In genomic region chr16:4663806-4664205, GRCm38 (mm10) we compare ENCODE assay signal across 24 mouse cellular contexts. TPM values are rescaled to one million over a fixed set of nuclear protein-coding genes. Genes with fewer than 3 reads are reported as not detected.
A peak's percentile ranks its signal among the peaks of the same experiment; 100 is the strongest.
DNase-seq lines count a peak whose midpoint lies in the region; ATAC-seq lines count a peak whose summit lies in the region.
"Had no signal": no experiment of that assay in that cellular context is flagged by ENCODE, and none has a peak within 500 bp of the region (broad histone marks: within the 10 kb centered on the region; RNA-seq: fewer than 3 reads in every experiment).

No protein-coding gene starts in this region.

- no peaks in the 10 kb centered on the region; the same call in 1 of the 2 replicates for H3K36me3 ChIP-seq in midbrain, embryonic 11.5 days (ENCODE audit: control insufficient read depth, insufficient read depth, low read length)
- peaks cover 30% of the 10 kb centered on the region for H3K36me3 ChIP-seq in midbrain, embryonic 14.5 days (ENCODE audit: control insufficient read depth, insufficient read depth, low read length)
- peaks cover 61% of the 10 kb centered on the region for H3K36me3 ChIP-seq in hindbrain, embryonic 14.5 days (replicated peaks; ENCODE audit: control insufficient read depth, insufficient read depth)

- no peak overlapping the region for H3K4me2 ChIP-seq in midbrain, embryonic 11.5 days
- no peak overlapping the region for H3K4me2 ChIP-seq in midbrain, embryonic 14.5 days (ENCODE audit: low read length)
- no peak overlapping the region for H3K4me2 ChIP-seq in hindbrain, embryonic 14.5 days (replicated peaks)
- H3K4me2 ChIP-seq: embryonic facial prominence, embryonic 13.5 days; embryonic facial prominence, embryonic 15.5 days; forebrain, embryonic 12.5 days had no signal

- 74% methylated on average over 2 of the region's 2 CpGs for whole genome bisulfite sequencing in midbrain, embryonic 11.5 days
- WGBS in midbrain, embryonic 14.5 days, result 81% methylated on average over 2 of the region's 2 CpGs
- WGBS in hindbrain, embryonic 14.5 days, result 84% methylated on average over 2 of the region's 2 CpGs

- no peak overlapping the region for H3K4me3 ChIP-seq in midbrain, embryonic 11.5 days (ENCODE audit: low read depth, low read length)
- no peak overlapping the region for H3K4me3 ChIP-seq in midbrain, embryonic 14.5 days (replicated peaks; ENCODE audit: low read depth, low read length)
- no peak overlapping the region for H3K4me3 ChIP-seq in hindbrain, embryonic 14.5 days (replicated peaks; ENCODE audit: low read length)
- H3K4me3 ChIP-seq: embryonic facial prominence, embryonic 13.5 days; embryonic facial prominence, embryonic 15.5 days; erythroblast, embryonic 14.5 days; forebrain, embryonic 10.5 days; forebrain, embryonic 12.5 days had no signal

- H3K9me3 ChIP-seq in midbrain, embryonic 11.5 days (ENCODE audit: control insufficient read depth, low read length), result no peaks in the 10 kb centered on the region
- no peaks in the 10 kb centered on the region for H3K9me3 ChIP-seq in midbrain, embryonic 14.5 days (ENCODE audit: control insufficient read depth, low read length)
- H3K9me3 ChIP-seq in hindbrain, embryonic 14.5 days (ENCODE audit: control insufficient read depth, low read length), result no peaks in the 10 kb centered on the region
- H3K9me3 ChIP-seq: embryonic facial prominence, embryonic 13.5 days; embryonic facial prominence, embryonic 15.5 days; forebrain, embryonic 10.5 days; forebrain, embryonic 12.5 days; G1E had no signal

- peak; percentile 17 for DNase-seq in midbrain, embryonic 11.5 days (ENCODE audit: low spot score, missing footprints)
- no peak for DNase-seq in midbrain, embryonic 14.5 days
- DNase-seq in R1 (ENCODE audit: low read depth, low spot score), result peak; percentile 57
- no peak for DNase-seq in hindbrain, embryonic 14.5 days (ENCODE audit: low spot score)
- DNase-seq in cerebellum, adult 8-10 months, result no peak
- DNase-seq: adrenal gland, adult 8-10 months; adrenal gland, postnatal 14 days; adrenal gland, postnatal 36 days; cerebellum, adult 11-12 months; cerebellum, adult 2 months; cerebellum, adult 9-11 months; cerebellum, postnatal 14 days; cerebellum, postnatal 36 days; embryo, embryonic 11 days had no signal

- no peak overlapping the region for H3K9ac ChIP-seq in midbrain, embryonic 11.5 days (ENCODE audit: low read length)
- no peak overlapping the region for H3K9ac ChIP-seq in midbrain, embryonic 14.5 days (replicated peaks; ENCODE audit: low read length)
- H3K9ac ChIP-seq in hindbrain, embryonic 14.5 days, result no peak overlapping the region
- H3K9ac ChIP-seq: embryonic facial prominence, embryonic 13.5 days; embryonic facial prominence, embryonic 15.5 days; forebrain, embryonic 12.5 days had no signal

- H3K27ac ChIP-seq in midbrain, embryonic 11.5 days (ENCODE audit: low read depth, low read length), result no peak overlapping the region
- no peak overlapping the region for H3K27ac ChIP-seq in midbrain, embryonic 14.5 days (replicated peaks; ENCODE audit: low read depth, low read length)
- no peak overlapping the region for H3K27ac ChIP-seq in hindbrain, embryonic 14.5 days
- H3K27ac ChIP-seq: embryonic facial prominence, embryonic 13.5 days; embryonic facial prominence, embryonic 15.5 days; forebrain, embryonic 10.5 days; forebrain, embryonic 12.5 days had no signal

- no peaks in the 10 kb centered on the region for H3K27me3 ChIP-seq in midbrain, embryonic 11.5 days (ENCODE audit: control insufficient read depth, insufficient read depth, low read length)
- no peaks in the 10 kb centered on the region for H3K27me3 ChIP-seq in midbrain, embryonic 14.5 days (ENCODE audit: control insufficient read depth, insufficient read depth, low read length)
- no peaks in the 10 kb centered on the region for H3K27me3 ChIP-seq in hindbrain, embryonic 14.5 days (ENCODE audit: control insufficient read depth, insufficient read depth, low read length)
- H3K27me3 ChIP-seq: embryonic facial prominence, embryonic 13.5 days; embryonic facial prominence, embryonic 15.5 days; forebrain, embryonic 12.5 days; Patski had no signal

- peaks cover 4% of the 10 kb centered on the region; the same call in 1 of the 2 replicates for H3K4me1 ChIP-seq in midbrain, embryonic 11.5 days (ENCODE audit: control insufficient read depth, insufficient read depth, low read length)
- H3K4me1 ChIP-seq in midbrain, embryonic 14.5 days (ENCODE audit: control insufficient read depth, insufficient read depth, low read length), result peaks cover 3% of the 10 kb centered on the region; the same call in 1 of the 2 replicates
- 0 out of 2 replicates have a peak, but pooled peaks cover 6% of the 10 kb centered on the region for H3K4me1 ChIP-seq in hindbrain, embryonic 14.5 days (replicated peaks; ENCODE audit: control insufficient read depth, insufficient read depth, low read length)

- ATAC-seq in midbrain, embryonic 11.5 days (ENCODE audit: low FRiP score), result no peak
- no peak for ATAC-seq in midbrain, embryonic 14.5 days (ENCODE audit: low FRiP score, low TSS enrichment)
- ATAC-seq in hindbrain, embryonic 14.5 days (ENCODE audit: low FRiP score), result no peak
- ATAC-seq: activated CD4-positive, CD25-positive, alpha-beta regulatory T cell, adult 4 months; forebrain, embryonic 14.5 days; forebrain, embryonic 16.5 days; Patski had no signal

RNA-seq across cellular contexts. Expression of gene Coro7, which starts 15.8 kb away (rescaled TPM):
- 13.6 TPM in 2 replicates for polyA plus RNA-seq in midbrain, embryonic 11.5 days (2014; fragmentation: Nextera tagmentation; extraction: Ambion mirVana)
- 23.3 and 25.7 TPM in 2 replicates for polyA plus RNA-seq in midbrain, embryonic 14.5 days (2014; fragmentation: Nextera tagmentation; extraction: Ambion mirVana)
- polyA plus RNA-seq in hindbrain, embryonic 14.5 days (2014; fragmentation: Nextera tagmentation; extraction: Ambion mirVana), result 24.1 and 27.2 TPM in 2 replicates

RNA-seq across cellular contexts. Expression of gene Dnaja3, which starts 24.0 kb away (rescaled TPM):
- polyA plus RNA-seq in midbrain, embryonic 11.5 days (2014; fragmentation: Nextera tagmentation; extraction: Ambion mirVana), result 53.4 and 57.0 TPM in 2 replicates
- polyA plus RNA-seq in midbrain, embryonic 14.5 days (2014; fragmentation: Nextera tagmentation; extraction: Ambion mirVana), result 44.8 and 55.0 TPM in 2 replicates
- polyA plus RNA-seq in hindbrain, embryonic 14.5 days (2014; fragmentation: Nextera tagmentation; extraction: Ambion mirVana), result 54.6 and 64.8 TPM in 2 replicates

RNA-seq across cellular contexts. Expression of gene Vasn, which starts 24.1 kb away (rescaled TPM):
- 6.1 and 7.0 TPM in 2 replicates for polyA plus RNA-seq in midbrain, embryonic 11.5 days (2014; fragmentation: Nextera tagmentation; extraction: Ambion mirVana)
- polyA plus RNA-seq in midbrain, embryonic 14.5 days (2014; fragmentation: Nextera tagmentation; extraction: Ambion mirVana), result 3.4 and 3.9 TPM in 2 replicates
- polyA plus RNA-seq in hindbrain, embryonic 14.5 days (2014; fragmentation: Nextera tagmentation; extraction: Ambion mirVana), result 6.4 and 6.6 TPM in 2 replicates

RNA-seq across cellular contexts. Expression of gene Pam16, which starts 39.0 kb away (rescaled TPM):
- polyA plus RNA-seq in midbrain, embryonic 11.5 days (2014; fragmentation: Nextera tagmentation; extraction: Ambion mirVana), result 97.1 and 99.1 TPM in 2 replicates
- 171 and 207 TPM in 2 replicates for polyA plus RNA-seq in midbrain, embryonic 14.5 days (2014; fragmentation: Nextera tagmentation; extraction: Ambion mirVana)
- 174 and 193 TPM in 2 replicates for polyA plus RNA-seq in hindbrain, embryonic 14.5 days (2014; fragmentation: Nextera tagmentation; extraction: Ambion mirVana)

RNA-seq across cellular contexts. Expression of gene Nmral1, which starts 55.4 kb away (rescaled TPM):
- 174 and 191 TPM in 2 replicates for polyA plus RNA-seq in midbrain, embryonic 11.5 days (2014; fragmentation: Nextera tagmentation; extraction: Ambion mirVana)
- polyA plus RNA-seq in midbrain, embryonic 14.5 days (2014; fragmentation: Nextera tagmentation; extraction: Ambion mirVana), result 80.9 and 91.4 TPM in 2 replicates
- polyA plus RNA-seq in hindbrain, embryonic 14.5 days (2014; fragmentation: Nextera tagmentation; extraction: Ambion mirVana), result 56.4 and 58.0 TPM in 2 replicates

Comparison
In these comparisons a context has a peak if more than half of its experiments do, and no peak if none do; other contexts are left out.
1. DNase-seq: peak in midbrain, embryonic 11.5 days (single experiment) and R1 (single experiment); none in midbrain, embryonic 14.5 days (single experiment), hindbrain, embryonic 14.5 days (single experiment) and cerebellum, adult 8-10 months (single experiment).